Mouse (Mus musculus): ENCODE measurements around the gene 9930104L06Rik.

DNA sequence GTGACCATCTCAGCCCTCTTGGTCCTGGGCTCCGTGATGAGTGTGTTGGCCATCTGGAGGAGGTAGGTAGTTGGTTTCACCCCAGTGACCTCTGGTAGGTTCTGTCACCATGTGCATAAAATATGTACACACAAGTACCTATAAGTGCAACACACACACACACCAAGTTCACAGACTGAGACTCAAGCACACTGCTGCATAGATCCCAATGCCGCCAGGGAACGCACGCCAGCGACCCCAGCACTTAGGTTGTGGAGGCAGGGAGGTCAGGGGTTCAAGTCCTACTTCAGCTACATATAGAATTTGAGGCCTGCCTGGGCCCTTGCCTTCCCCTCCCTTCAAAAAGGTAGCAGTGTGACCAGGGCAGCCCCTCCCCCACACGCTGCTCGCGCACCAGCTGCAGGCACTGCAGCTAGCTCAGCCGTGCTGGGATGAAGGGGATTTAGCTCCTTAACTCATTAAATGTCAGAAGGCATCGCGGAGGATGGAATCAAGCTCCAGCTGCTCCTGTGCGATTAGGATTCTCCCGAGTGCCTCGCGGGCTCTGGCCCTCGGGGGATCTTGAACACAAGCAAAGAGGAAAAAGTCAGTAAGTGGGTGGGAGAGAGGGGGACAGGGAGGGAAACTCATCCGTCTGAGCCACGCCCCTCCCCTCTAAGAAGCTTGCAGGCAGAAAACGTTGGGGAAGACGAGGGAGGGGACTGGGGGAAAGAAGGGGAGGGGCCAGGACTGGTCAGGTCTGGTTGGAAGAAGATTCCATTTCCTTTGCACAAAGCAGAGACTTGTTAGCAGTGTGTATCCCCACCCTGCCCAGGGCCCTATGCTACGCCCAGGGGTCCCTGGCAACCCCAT is 30.7 kb upstream of the 9930104L06Rik start:
- TF ChIP-seq KAT2A (conservative IDR thresholded peaks at IDR 0.05; ENCODE audit: low read depth, low read length), result no peak
- no peak for TF ChIP-seq POLR2AphosphoS5 (IDR thresholded peaks at IDR 0.05; ENCODE audit: borderline replicate concordance, low read depth, low read length)
- TF ChIP-seq GATA1 (IDR thresholded peaks at IDR 0.05; ENCODE audit: low read depth, low read length), result no peak
- TF ChIP-seq CTCF (IDR thresholded peaks at IDR 0.05 in 2 of 3, conservative IDR thresholded peaks at IDR 0.05 in 1 of 3; ENCODE audit: control insufficient read depth in 1 of 3, insufficient read depth in 1 of 3, low read depth in 2 of 3, low read length in 3 of 3, poor library complexity in 1 of 3, severe bottlenecking in 1 of 3), result no peak
- TF ChIP-seq MAZ (IDR thresholded peaks at IDR 0.05; ENCODE audit: low read depth, low read length), result no peak
- no peak for TF ChIP-seq USF2 (IDR thresholded peaks at IDR 0.05; ENCODE audit: borderline replicate concordance in 1 of 2, insufficient read depth in 1 of 2, low read depth in 1 of 2, low read length in 2 of 2)
- TF ChIP-seq MYC (IDR thresholded peaks at IDR 0.05; ENCODE audit: low read depth, low read length), result no peak
